Mouse (Mus musculus) ovary, adult 10 weeks (tissue): Measurements from ENCODE around the gene Cnot1. TPM values are rescaled to one million over a fixed set of nuclear protein-coding genes. Genes with fewer than 3 reads are reported as not detected.

ENCODE experiments used
- polyA plus RNA-seq: library from polyadenylated mRNA; stranded (reverse); fragments of 350-450 nt; fragmentation: Illumina TruSeq; extraction: RNeasy Lipid Tissue Mini Kit (QIAGEN cat#74804); gene quantifications from one replicate; pipeline ENCODE4 v1.2.3, GENCODE M21; 2014

Gene Cnot1
- 293 TPM for polyA plus RNA-seq

GRCm38 (mm10) chr8:95807331-95807843 lies at the start of gene Cnot1:
Cnot1 (minus strand) TSS chr8:95807464.

GRCm38 (mm10) chr8:95853102-95853843 lies 46.0 kb upstream of the Cnot1 start, which contains the start of gene Slc38a7:
Slc38a7 (minus strand) TSS chr8:95853539.

GRCm38 (mm10) chr8:95825162-95825561 lies 17.9 kb upstream of the Cnot1 start, which contains the start of gene Sap18b:
Sap18b (plus strand) TSS chr8:95825346.

GRCm38 (mm10) chr8:95715676-95716531 lies 91.4 kb downstream of the Cnot1 start, which contains the start of gene Setd6:
Setd6 (plus strand) TSS chr8:95715881.

GRCm38 (mm10) chr8:95676631-95677030 lies 130.6 kb downstream of the Cnot1 start, which contains the start of gene Ndrg4:
Ndrg4 (plus strand) TSS chr8:95676980.

Other genes starting within 250 kb of the Cnot1 start
- gene Prss54, start 231.1 kb downstream of the Cnot1 start, polyA plus RNA-seq, result not detected
- 8.2 TPM for gene Gins3, start 174.0 kb downstream of the Cnot1 start, polyA plus RNA-seq
- 3.0 TPM for gene Ndrg4, start 130.5 kb downstream of the Cnot1 start, polyA plus RNA-seq
- 16.1 TPM for gene Setd6, start 91.6 kb downstream of the Cnot1 start, polyA plus RNA-seq
- gene Sap18b, start 17.9 kb upstream of the Cnot1 start, polyA plus RNA-seq, result 5.1 TPM
- gene Slc38a7, start 46.1 kb upstream of the Cnot1 start, polyA plus RNA-seq, result 2.5 TPM
- 23.1 TPM for gene Got2, start 81.1 kb upstream of the Cnot1 start, polyA plus RNA-seq